Mouse (Mus musculus): Measurements from ENCODE around the gene Zc4h2. TPM values are rescaled to one million over a fixed set of nuclear protein-coding genes. Genes with fewer than 3 reads are reported as not detected.

Zc4h2 gene
- polyA plus RNA-seq (2012; rRNA removed), result 2.1 and 3.0 TPM in 2 replicates

DNA sequence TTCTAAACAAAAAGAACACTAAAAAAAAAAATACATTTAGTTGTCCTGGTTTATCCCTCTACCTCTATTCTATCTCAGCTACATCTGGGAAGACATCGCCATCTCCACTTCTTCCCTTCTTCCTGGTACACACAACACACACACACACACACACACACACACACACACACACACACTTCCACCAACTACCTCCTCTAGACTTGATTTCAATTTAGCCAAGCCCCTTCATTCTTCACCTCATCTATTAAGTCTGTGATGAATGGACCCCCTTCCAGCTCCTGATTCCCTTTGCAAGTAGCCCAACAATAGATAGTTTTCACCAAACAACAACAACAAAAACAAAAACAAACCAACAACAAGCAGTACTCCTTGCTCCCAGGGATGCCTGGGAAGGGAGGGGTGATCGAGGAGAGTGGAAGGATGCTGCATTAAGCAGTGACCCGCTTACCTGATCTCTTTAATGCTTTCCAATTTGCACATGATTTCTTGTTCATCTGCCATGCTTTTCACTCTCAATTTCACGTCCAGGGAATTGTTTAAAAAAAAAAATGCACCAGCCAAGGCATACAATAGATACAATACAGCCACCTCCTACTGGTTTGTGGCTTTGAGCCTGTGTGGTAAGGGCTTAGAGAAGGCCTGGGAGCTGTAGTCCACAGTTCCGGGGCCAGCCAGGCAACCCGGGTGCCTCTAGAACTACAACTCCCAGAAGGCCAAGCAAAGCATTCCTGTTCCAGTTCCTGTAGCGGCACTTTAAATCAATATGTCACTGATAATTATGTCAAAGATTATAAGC is at the start of gene Zc4h2:
Gene Zc4h2 (minus strand): TSS at position 706 of the 796 bp plus-strand sequence.
- TF ChIP-seq CTCF (IDR thresholded peaks at IDR 0.05; ENCODE audit: borderline replicate concordance, control insufficient read depth, extremely low read depth, insufficient read depth, low read length, poor library complexity), result no peak
- TF ChIP-seq POLR2A (IDR thresholded peaks at IDR 0.05; ENCODE audit: control insufficient read depth, extremely low read depth, insufficient read depth, low read length, poor library complexity), result no peak

GRCm38 (mm10) chrX:95687119-95687518 is 28.8 kb upstream of the Zc4h2 start:
- H3K36me3 ChIP-seq (ENCODE audit: control insufficient read depth, insufficient read depth, low read length), result no peaks in the 10 kb centered on the region
- TF ChIP-seq POLR2A (IDR thresholded peaks at IDR 0.05; ENCODE audit: control insufficient read depth, extremely low read depth, insufficient read depth, low read length, poor library complexity) (no peak), CTCF (IDR thresholded peaks at IDR 0.05; ENCODE audit: borderline replicate concordance, control insufficient read depth, extremely low read depth, insufficient read depth, low read length, poor library complexity) (no peak)
- no peak overlapping the region for H3K4me3 ChIP-seq (ENCODE audit: control insufficient read depth, insufficient read depth, low read length)
- no peak overlapping the region for H3K27ac ChIP-seq (ENCODE audit: control insufficient read depth, insufficient read depth, low read length)
- peak; percentile 6 for DNase-seq
- WGBS, result 16% methylated on average over 1 of the region's 1 CpGs
- H3K4me1 ChIP-seq (replicated peaks; ENCODE audit: control insufficient read depth, insufficient read depth, low read length), result no peaks in the 10 kb centered on the region
- no peaks in the 10 kb centered on the region for H3K27me3 ChIP-seq (ENCODE audit: control insufficient read depth, insufficient read depth, low read length)

More for the DNA sequence above, at the start of gene Zc4h2:
- H3K27ac ChIP-seq (ENCODE audit: control insufficient read depth, insufficient read depth, low read length), result no peak within 1 kb of the TSS
- no peaks in the 10 kb centered on the region for H3K27me3 ChIP-seq (ENCODE audit: control insufficient read depth, insufficient read depth, low read length)
- peaks cover 4% of the 10 kb centered on the region; the same call in 1 of the 2 replicates for H3K4me1 ChIP-seq (replicated peaks; ENCODE audit: control insufficient read depth, insufficient read depth, low read length)
- H3K36me3 ChIP-seq (ENCODE audit: control insufficient read depth, insufficient read depth, low read length), result no peaks in the 10 kb centered on the region
- 16% methylated on average over 7 of the region's 7 CpGs for WGBS
- H3K4me3 ChIP-seq (ENCODE audit: control insufficient read depth, insufficient read depth, low read length), result peak within 1 kb of the TSS; percentile 38
- peak; percentile 66 for DNase-seq

DNA sequence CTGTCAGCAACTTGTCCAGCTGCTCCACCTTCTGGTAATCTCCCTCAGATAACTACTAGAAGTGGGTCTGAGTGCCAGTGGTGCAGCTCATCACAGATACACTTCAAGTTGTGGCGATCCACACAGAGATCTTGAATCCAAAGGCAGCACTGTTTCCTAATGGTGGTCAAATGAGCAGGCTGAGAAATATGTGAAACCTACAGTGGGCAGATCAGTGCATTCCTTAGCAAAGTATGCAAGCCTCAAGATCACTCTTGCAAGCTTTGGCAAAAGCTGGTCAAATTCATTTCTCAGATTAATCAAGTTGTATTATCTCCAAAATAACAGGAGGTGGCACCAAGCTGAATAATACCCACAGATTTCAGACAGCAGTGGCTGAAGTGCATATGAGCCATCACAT is 23.9 kb upstream of the Zc4h2 start:
- Histone ChIP-seq H3K4me1 (replicated peaks; ENCODE audit: control insufficient read depth, insufficient read depth, low read length) (no peaks in the 10 kb centered on the region), H3K27ac (ENCODE audit: control insufficient read depth, insufficient read depth, low read length) (no peak overlapping the region), H3K36me3 (ENCODE audit: control insufficient read depth, insufficient read depth, low read length) (no peaks in the 10 kb centered on the region), H3K4me3 (ENCODE audit: control insufficient read depth, insufficient read depth, low read length) (no peak overlapping the region), H3K27me3 (ENCODE audit: control insufficient read depth, insufficient read depth, low read length) (no peaks in the 10 kb centered on the region)
- 89% methylated on average over 1 of the region's 1 CpGs for WGBS
- no peak for TF ChIP-seq POLR2A (IDR thresholded peaks at IDR 0.05; ENCODE audit: control insufficient read depth, extremely low read depth, insufficient read depth, low read length, poor library complexity)
- TF ChIP-seq CTCF (IDR thresholded peaks at IDR 0.05; ENCODE audit: borderline replicate concordance, control insufficient read depth, extremely low read depth, insufficient read depth, low read length, poor library complexity), result no peak
- no peak for DNase-seq

DNA sequence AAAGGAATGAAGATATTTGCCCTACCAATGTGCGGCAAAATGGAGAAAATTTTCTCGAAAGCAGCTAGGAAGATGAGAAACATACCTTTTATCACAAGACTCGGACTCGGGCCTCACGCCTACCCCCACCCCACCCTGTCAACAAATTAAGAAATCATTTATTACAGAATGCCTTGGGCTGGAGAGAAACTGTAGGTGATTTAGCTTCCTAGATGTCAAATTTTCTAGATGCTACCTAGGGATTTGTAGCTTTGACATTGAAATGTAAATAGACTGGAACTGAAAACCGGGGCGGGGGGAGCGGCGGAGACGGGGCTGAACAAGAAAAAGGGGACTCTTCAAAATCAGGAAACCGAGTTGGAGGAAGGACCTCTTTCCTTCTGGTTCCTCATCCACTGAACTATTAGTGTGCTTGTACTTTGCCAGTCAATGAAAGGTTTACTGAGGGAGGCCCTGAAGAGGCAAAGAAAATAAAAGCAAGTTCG is 333 bp upstream of the Zc4h2 start:
- peak overlapping the region; percentile 38 for H3K4me3 ChIP-seq (ENCODE audit: control insufficient read depth, insufficient read depth, low read length)
- peak; percentile 15 for DNase-seq
- WGBS, result 3% methylated on average over 12 of the region's 12 CpGs
- no peak overlapping the region for H3K27ac ChIP-seq (ENCODE audit: control insufficient read depth, insufficient read depth, low read length)
- H3K27me3 ChIP-seq (ENCODE audit: control insufficient read depth, insufficient read depth, low read length), result no peaks in the 10 kb centered on the region
- TF ChIP-seq CTCF (IDR thresholded peaks at IDR 0.05; ENCODE audit: borderline replicate concordance, control insufficient read depth, extremely low read depth, insufficient read depth, low read length, poor library complexity), result no peak
- no peak for TF ChIP-seq POLR2A (IDR thresholded peaks at IDR 0.05; ENCODE audit: control insufficient read depth, extremely low read depth, insufficient read depth, low read length, poor library complexity)
- peaks cover 4% of the 10 kb centered on the region; the same call in 1 of the 2 replicates for H3K4me1 ChIP-seq (replicated peaks; ENCODE audit: control insufficient read depth, insufficient read depth, low read length)
- no peaks in the 10 kb centered on the region for H3K36me3 ChIP-seq (ENCODE audit: control insufficient read depth, insufficient read depth, low read length)

- DNase-seq, result no peak
- H3K4me1 ChIP-seq (replicated peaks; ENCODE audit: control insufficient read depth, insufficient read depth, low read length), result no peaks in the 10 kb centered on the region
- H3K27ac ChIP-seq (ENCODE audit: control insufficient read depth, insufficient read depth, low read length), result no peak overlapping the region
- H3K36me3 ChIP-seq (ENCODE audit: control insufficient read depth, insufficient read depth, low read length), result no peaks in the 10 kb centered on the region
- H3K27me3 ChIP-seq (ENCODE audit: control insufficient read depth, insufficient read depth, low read length), result no peaks in the 10 kb centered on the region
- no peak overlapping the region for H3K4me3 ChIP-seq (ENCODE audit: control insufficient read depth, insufficient read depth, low read length)
- WGBS, result 96% methylated on average over 5 of the region's 5 CpGs
- TF ChIP-seq POLR2A (IDR thresholded peaks at IDR 0.05; ENCODE audit: control insufficient read depth, extremely low read depth, insufficient read depth, low read length, poor library complexity) (no peak), CTCF (IDR thresholded peaks at IDR 0.05; ENCODE audit: borderline replicate concordance, control insufficient read depth, extremely low read depth, insufficient read depth, low read length, poor library complexity) (no peak)
Measured at GRCm38 (mm10) chrX:95600609-95601008, 57.7 kb downstream of the Zc4h2 start.

Other genes starting within 250 kb of the Zc4h2 start
- gene Amer1, start 213.6 kb downstream of the Zc4h2 start, polyA plus RNA-seq (2012; rRNA removed), result 5.1 and 5.2 TPM in 2 replicates
- 0.44 TPM in 1 of 2 replicates, not detected in the other for gene Asb12, start 100.5 kb downstream of the Zc4h2 start, polyA plus RNA-seq (2012; rRNA removed)
- gene Pfn5, start 100.4 kb downstream of the Zc4h2 start, polyA plus RNA-seq (2012; rRNA removed), result not detected in 2 replicates
- gene Zc3h12b, start 53.2 kb upstream of the Zc4h2 start, polyA plus RNA-seq (2012; rRNA removed), result 3.6 and 3.9 TPM in 2 replicates

Data from thymus, adult 2 months (tissue).